Mouse (Mus musculus): ENCODE data around the gene Chd3. TPM values are rescaled to one million over a fixed set of nuclear protein-coding genes. Genes with fewer than 3 reads are reported as not detected.

Gene Chd3
- polyA plus RNA-seq, 1 experiment from 2014 or later: 55.9 TPM

- under 1% methylated on average over 26 of the region's 26 CpGs for WGBS
- Histone ChIP-seq H3K36me3 (replicated peaks) (peaks cover 48% of the 10 kb centered on the region), H3K9me3 (no peaks in the 10 kb centered on the region), H3K27ac (replicated peaks) (peak overlapping the region; percentile 90), H3K27me3 (replicated peaks; ENCODE audit: low read depth, poor library complexity, severe bottlenecking) (no peaks in the 10 kb centered on the region), H3K4me1 (peaks cover 83% of the 10 kb centered on the region), H3K4me3 (peak overlapping the region; percentile 93)
- DNase-seq (ENCODE audit: low spot score): peak; percentile 97
Observed at GRCm38 (mm10) chr11:69411073-69411535, 41.9 kb upstream of the Chd3 start.

GRCm38 (mm10) chr11:69410310-69411072, 41.3 kb upstream of the Chd3 start:
- Histone ChIP-seq H3K9me3 (no peaks in the 10 kb centered on the region), H3K27ac (replicated peaks) (peak overlapping the region; percentile 90), H3K4me3 (peak overlapping the region; percentile 93), H3K4me1 (peaks cover 78% of the 10 kb centered on the region), H3K36me3 (replicated peaks) (peaks cover 54% of the 10 kb centered on the region), H3K27me3 (replicated peaks; ENCODE audit: low read depth, poor library complexity, severe bottlenecking) (no peaks in the 10 kb centered on the region)
- WGBS: under 1% methylated on average over 41 of the region's 41 CpGs
- DNase-seq (ENCODE audit: low spot score): no peak

GRCm38 (mm10) chr11:69410045-69410309, 40.8 kb upstream of the Chd3 start:
- peak overlapping the region; percentile 93 for H3K4me3 ChIP-seq
- peaks cover 73% of the 10 kb centered on the region for H3K4me1 ChIP-seq
- no peaks in the 10 kb centered on the region for H3K27me3 ChIP-seq (replicated peaks; ENCODE audit: low read depth, poor library complexity, severe bottlenecking)
- peaks cover 59% of the 10 kb centered on the region for H3K36me3 ChIP-seq (replicated peaks)
- H3K9me3 ChIP-seq: no peaks in the 10 kb centered on the region
- 0% methylated on average over 18 of the region's 18 CpGs for WGBS
- DNase-seq (ENCODE audit: low spot score): no peak
- H3K27ac ChIP-seq (replicated peaks): peak overlapping the region; percentile 90

- Histone ChIP-seq H3K9me3 (no peaks in the 10 kb centered on the region), H3K36me3 (replicated peaks) (peaks cover 64% of the 10 kb centered on the region), H3K27me3 (replicated peaks; ENCODE audit: low read depth, poor library complexity, severe bottlenecking) (no peaks in the 10 kb centered on the region), H3K4me1 (peaks cover 69% of the 10 kb centered on the region), H3K4me3 (peak overlapping the region; percentile 93), H3K27ac (replicated peaks) (peak overlapping the region; percentile 90)
- peak; percentile 91 for DNase-seq (ENCODE audit: low spot score)
- under 1% methylated on average over 46 of the region's 46 CpGs for WGBS
Observed at GRCm38 (mm10) chr11:69409378-69410044, 40.3 kb upstream of the Chd3 start.

GRCm38 (mm10) chr11:69408541-69409377, 39.6 kb upstream of the Chd3 start:
- Histone ChIP-seq H3K9me3 (no peaks in the 10 kb centered on the region), H3K36me3 (replicated peaks) (peaks cover 68% of the 10 kb centered on the region), H3K27me3 (replicated peaks; ENCODE audit: low read depth, poor library complexity, severe bottlenecking) (no peaks in the 10 kb centered on the region), H3K4me1 (peaks cover 61% of the 10 kb centered on the region), H3K27ac (replicated peaks) (peak overlapping the region; percentile 90), H3K4me3 (peak overlapping the region; percentile 93)
- peak; percentile 86 for DNase-seq (ENCODE audit: low spot score)
- under 1% methylated on average over 33 of the region's 33 CpGs for WGBS

- Histone ChIP-seq H3K4me1 (peaks cover 50% of the 10 kb centered on the region), H3K27ac (replicated peaks) (no peak overlapping the region), H3K4me3 (peak overlapping the region; percentile 93), H3K27me3 (replicated peaks; ENCODE audit: low read depth, poor library complexity, severe bottlenecking) (no peaks in the 10 kb centered on the region), H3K9me3 (no peaks in the 10 kb centered on the region), H3K36me3 (replicated peaks) (peaks cover 68% of the 10 kb centered on the region)
- DNase-seq (ENCODE audit: low spot score): no peak
- WGBS: 89% methylated on average over 4 of the region's 4 CpGs
Observed at GRCm38 (mm10) chr11:69407724-69408004, 38.5 kb upstream of the Chd3 start.

- Histone ChIP-seq H3K27me3 (replicated peaks; ENCODE audit: low read depth, poor library complexity, severe bottlenecking) (no peaks in the 10 kb centered on the region), H3K9me3 (no peaks in the 10 kb centered on the region), H3K27ac (replicated peaks) (no peak overlapping the region), H3K36me3 (replicated peaks) (peaks cover 68% of the 10 kb centered on the region), H3K4me1 (peaks cover 45% of the 10 kb centered on the region), H3K4me3 (peak overlapping the region; percentile 93)
- WGBS: 89% methylated on average over 16 of the region's 16 CpGs
- DNase-seq (ENCODE audit: low spot score): peak; percentile 4
Observed at GRCm38 (mm10) chr11:69406867-69407723, 37.9 kb upstream of the Chd3 start.

GRCm38 (mm10) chr11:69406282-69406681, 37.1 kb upstream of the Chd3 start:
- H3K9me3 ChIP-seq: no peaks in the 10 kb centered on the region

GRCm38 (mm10) chr11:69405397-69406200, 36.4 kb upstream of the Chd3 start:
- Histone ChIP-seq H3K9me3 (no peaks in the 10 kb centered on the region), H3K27me3 (replicated peaks; ENCODE audit: low read depth, poor library complexity, severe bottlenecking) (peaks cover 6% of the 10 kb centered on the region), H3K4me3 (peak overlapping the region; percentile 17; the same call in 1 of the 2 replicates), H3K4me1 (peaks cover 43% of the 10 kb centered on the region), H3K36me3 (replicated peaks) (peaks cover 77% of the 10 kb centered on the region), H3K27ac (replicated peaks) (no peak overlapping the region)
- WGBS: 90% methylated on average over 24 of the region's 24 CpGs
- peak; percentile 7 for DNase-seq (ENCODE audit: low spot score)

More at GRCm38 (mm10) chr11:69406282-69406681, 37.1 kb upstream of the Chd3 start:
- 83% methylated on average over 19 of the region's 19 CpGs for WGBS
- peak; percentile 10 for DNase-seq (ENCODE audit: low spot score)
- H3K36me3 ChIP-seq (replicated peaks): peaks cover 70% of the 10 kb centered on the region
- H3K4me3 ChIP-seq: peak overlapping the region; percentile 9; the same call in 1 of the 2 replicates
- H3K4me1 ChIP-seq: peaks cover 40% of the 10 kb centered on the region
- no peaks in the 10 kb centered on the region for H3K27me3 ChIP-seq (replicated peaks; ENCODE audit: low read depth, poor library complexity, severe bottlenecking)
- no peak overlapping the region for H3K27ac ChIP-seq (replicated peaks)

- Histone ChIP-seq H3K4me3 (peak overlapping the region; percentile 17), H3K27ac (replicated peaks) (no peak overlapping the region), H3K36me3 (replicated peaks) (peaks cover 85% of the 10 kb centered on the region), H3K4me1 (peaks cover 43% of the 10 kb centered on the region), H3K27me3 (replicated peaks; ENCODE audit: low read depth, poor library complexity, severe bottlenecking) (peaks cover 14% of the 10 kb centered on the region), H3K9me3 (no peaks in the 10 kb centered on the region)
- peak; percentile 9 for DNase-seq (ENCODE audit: low spot score)
- 92% methylated on average over 24 of the region's 24 CpGs for WGBS
Observed at GRCm38 (mm10) chr11:69404595-69405396, 35.6 kb upstream of the Chd3 start.

All from embryonic facial prominence, embryonic 10.5 days (tissue).